Mouse (Mus musculus) MEL (cell line): ENCODE measurements around the gene Gnb3. TPM values are rescaled to one million over a fixed set of nuclear protein-coding genes. Genes with fewer than 3 reads are reported as not detected.

Experiments used
- DNase-seq: peaks from one replicate; pipeline ENCODE4 v3.0.0; 2011; ENCODE audit warnings: low read depth, low spot score
- H3K27ac ChIP-seq: 2 replicates; pipeline ENCODE4 v1.5.1; 2012; ENCODE audit warnings: low read depth, mild to moderate bottlenecking, control low read depth, low read length, moderate library complexity; ENCODE audit not compliant: control insufficient read depth
- H3K27me3 ChIP-seq, 2 experiments: fragments of 150-350 bp in 1 of 2; sonication (generic) in 1 of 2; 2 replicates each; pipeline ENCODE4 v1.6.1; 2012; ENCODE audit warnings: low read length in 2 of 2, mild to moderate bottlenecking in 2 of 2, improper control_type of control experiment in 1 of 2, moderate library complexity in 1 of 2; ENCODE audit not compliant: insufficient read depth in 2 of 2, control insufficient read depth in 1 of 2
- H3K36me3 ChIP-seq, 2 experiments: 2 replicates each; pipeline ENCODE4 v1.6.1; 2012 to 2014; ENCODE audit warnings: low read length in 2 of 2, improper control_type of control experiment in 1 of 2, inconsistent platforms in 1 of 2, mild to moderate bottlenecking in 1 of 2; ENCODE audit not compliant: insufficient read depth in 2 of 2, control insufficient read depth in 1 of 2
- H3K4me1 ChIP-seq, 2 experiments: fragments of 150-350 bp in 1 of 2; sonication (generic) in 1 of 2; 2 replicates each; pipeline ENCODE4 v1.6.1; 2012; ENCODE audit warnings: low read length in 2 of 2, improper control_type of control experiment in 1 of 2, mild to moderate bottlenecking in 1 of 2; ENCODE audit not compliant: insufficient read depth in 2 of 2, control insufficient read depth in 1 of 2
- H3K4me3 ChIP-seq, 2 experiments: fragments of 150-350 bp in 1 of 2; sonication (generic) in 1 of 2; 2 replicates each; pipeline ENCODE4 v1.5.1; 2012; ENCODE audit warnings: low read depth in 2 of 2, low read length in 2 of 2, mild to moderate bottlenecking in 2 of 2, moderate library complexity in 2 of 2, control low read depth in 1 of 2, improper control_type of control experiment in 1 of 2; ENCODE audit not compliant: control insufficient read depth in 1 of 2, insufficient read depth in 1 of 2
- H3K79me2 ChIP-seq: 2 replicates; pipeline ENCODE4 v1.6.1; 2012; ENCODE audit warnings: mild to moderate bottlenecking, low read length, moderate library complexity; ENCODE audit not compliant: control insufficient read depth, poor library complexity, insufficient read depth
- H3K9ac ChIP-seq: 2 replicates; pipeline ENCODE4 v1.6.1; 2012; ENCODE audit warnings: low read depth, mild to moderate bottlenecking, control low read depth, low read length, moderate library complexity; ENCODE audit not compliant: control insufficient read depth, poor library complexity, severe bottlenecking
- H3K9me3 ChIP-seq: fragments of 150-350 bp; sonication (generic); replicated peaks from 2 replicates; pipeline ENCODE4 v1.6.1; 2012; ENCODE audit warnings: mild to moderate bottlenecking, low read length, improper control_type of control experiment, moderate library complexity; ENCODE audit not compliant: insufficient read depth
- CHD1 ChIP-seq: IDR thresholded peaks from 2 replicates; pipeline ENCODE4 v1.6.1; 2012; ENCODE audit warnings: low read depth, mild to moderate bottlenecking, inconsistent platforms, low read length, improper control_type of control experiment
- CHD2 ChIP-seq: IDR thresholded peaks from 2 replicates; pipeline ENCODE4 v1.6.1; 2011; ENCODE audit warnings: low read length, improper control_type of control experiment
- CTCF ChIP-seq, 3 experiments: IDR thresholded peaks in 2 of 3; conservative IDR thresholded peaks in 1 of 3; 2 replicates each; pipeline ENCODE4 v1.5.1; 2011 to 2012; ENCODE audit warnings: low read length in 3 of 3, low read depth in 2 of 3, mild to moderate bottlenecking in 2 of 3, improper control_type of control experiment in 1 of 3, inconsistent platforms in 1 of 3, mixed read lengths in 1 of 3, moderate library complexity in 1 of 3; ENCODE audit not compliant: control insufficient read depth in 1 of 3, insufficient read depth in 1 of 3, poor library complexity in 1 of 3, severe bottlenecking in 1 of 3
- E2F4 ChIP-seq: IDR thresholded peaks from 2 replicates; pipeline ENCODE4 v1.6.1; 2011; ENCODE audit warnings: low read depth, low read length, improper control_type of control experiment, borderline replicate concordance
- ETS1 ChIP-seq: IDR thresholded peaks from 2 replicates; pipeline ENCODE4 v1.6.1; 2012; ENCODE audit warnings: low read depth, mild to moderate bottlenecking, inconsistent platforms, low read length, improper control_type of control experiment, moderate library complexity
- GABPA ChIP-seq: IDR thresholded peaks from 2 replicates; pipeline ENCODE4 v1.6.1; 2012; ENCODE audit warnings: low read depth, mild to moderate bottlenecking, inconsistent platforms, low read length, improper control_type of control experiment, moderate library complexity
- HCFC1 ChIP-seq: IDR thresholded peaks from 2 replicates; pipeline ENCODE4 v1.6.1; 2012; ENCODE audit warnings: low read depth, mild to moderate bottlenecking, inconsistent platforms, low read length, improper control_type of control experiment, moderate library complexity
- MAX ChIP-seq: IDR thresholded peaks from 2 replicates; pipeline ENCODE4 v1.6.1; 2011; ENCODE audit warnings: low read length, improper control_type of control experiment
- MAZ ChIP-seq: IDR thresholded peaks from 2 replicates; pipeline ENCODE4 v1.6.1; 2012; ENCODE audit warnings: low read depth, mild to moderate bottlenecking, inconsistent platforms, low read length, improper control_type of control experiment
- POLR2A ChIP-seq, 2 experiments: IDR thresholded peaks; 2 replicates each; pipeline ENCODE4 v1.6.1; 2011 to 2012; ENCODE audit warnings: low read length in 2 of 2, mild to moderate bottlenecking in 2 of 2, control low read depth in 1 of 2, improper control_type of control experiment in 1 of 2, low read depth in 1 of 2, moderate library complexity in 1 of 2; ENCODE audit not compliant: control insufficient read depth in 1 of 2, insufficient read depth in 1 of 2, poor library complexity in 1 of 2
- POLR2AphosphoS5 ChIP-seq: IDR thresholded peaks from 2 replicates; pipeline ENCODE4 v1.6.1; 2012; ENCODE audit warnings: low read depth, borderline replicate concordance, mild to moderate bottlenecking, inconsistent platforms, low read length, moderate library complexity, mixed read lengths
- SMC3 ChIP-seq: IDR thresholded peaks from 2 replicates; pipeline ENCODE4 v1.6.1; 2011; ENCODE audit warnings: low read depth, low read length, improper control_type of control experiment
- TBP ChIP-seq: IDR thresholded peaks from 2 replicates; pipeline ENCODE4 v1.8.0; 2011; ENCODE audit warnings: low read depth, low read length, improper control_type of control experiment
- TCF12 ChIP-seq: IDR thresholded peaks from 2 replicates; pipeline ENCODE4 v1.6.1; 2014; ENCODE audit warnings: low read depth, mild to moderate bottlenecking, inconsistent platforms, low read length, improper control_type of control experiment, moderate library complexity
- UBTF ChIP-seq: IDR thresholded peaks from 2 replicates; pipeline ENCODE4 v1.6.1; 2012; ENCODE audit warnings: low read depth, mild to moderate bottlenecking, inconsistent platforms, low read length, improper control_type of control experiment, moderate library complexity, borderline replicate concordance; ENCODE audit not compliant: insufficient read depth
- USF1 ChIP-seq: IDR thresholded peaks from 2 replicates; pipeline ENCODE4 v1.6.1; 2014; ENCODE audit warnings: low read depth, mild to moderate bottlenecking, inconsistent platforms, low read length, improper control_type of control experiment, moderate library complexity
- USF2 ChIP-seq, 2 experiments: IDR thresholded peaks; 2 replicates each; pipeline ENCODE4 v1.6.1; 2011 to 2012; ENCODE audit warnings: improper control_type of control experiment in 2 of 2, low read length in 2 of 2, borderline replicate concordance in 1 of 2, inconsistent platforms in 1 of 2, low read depth in 1 of 2, mild to moderate bottlenecking in 1 of 2; ENCODE audit not compliant: insufficient read depth in 1 of 2
- ZC3H11A ChIP-seq: IDR thresholded peaks from 2 replicates; pipeline ENCODE4 v1.6.1; 2012; ENCODE audit warnings: low read depth, mild to moderate bottlenecking, inconsistent platforms, low read length, improper control_type of control experiment
- ZMIZ1 ChIP-seq: IDR thresholded peaks from 2 replicates; pipeline ENCODE4 v1.6.1; 2012; ENCODE audit warnings: low read depth, mild to moderate bottlenecking, inconsistent platforms, low read length, improper control_type of control experiment, moderate library complexity
- ZNF384 ChIP-seq: IDR thresholded peaks from 2 replicates; pipeline ENCODE4 v1.6.1; 2012; ENCODE audit warnings: low read depth, mild to moderate bottlenecking, inconsistent platforms, low read length, improper control_type of control experiment
- polyA plus RNA-seq, 2 experiments: library from polyadenylated mRNA; stranded (reverse) in 1 of 2; unstranded in 1 of 2; fragments of >175 nt in 1 of 2; fragments of >200 nt in 1 of 2; gene quantifications; 2 replicates each; pipeline versions ENCODE4 v1.2.1 to v1.2.4; 2012; ENCODE audit warnings: low replicate concordance in 2 of 2, low read depth in 1 of 2; ENCODE audit not compliant: insufficient read length in 2 of 2, insufficient read depth in 1 of 2, missing spikeins in 1 of 2
- total RNA-seq: library from RNA; depleted of rRNA; stranded (reverse); fragments of 300-350 nt; gene quantifications from 2 replicates; pipeline ENCODE4 v1.2.3, GENCODE M21; 2012

Gene Gnb3
- total and polyA plus RNA-seq, 3 experiments, result 0.08 to 0.21 TPM; not detected in 1

GRCm38 (mm10) chr6:124839805-124840204 lies 270 bp downstream of the Gnb3 start:
- Histone ChIP-seq H3K4me1 (peaks cover 0 to 9% of the 10 kb centered on the region in 2 experiments; a peak in 3 of 4 replicates), H3K9me3 (no peaks in the 10 kb centered on the region), H3K27ac (no peak overlapping the region), H3K27me3 (no peaks in the 10 kb centered on the region), H3K4me3 (no peak overlapping the region), H3K9ac (no peak overlapping the region), H3K36me3 (no peaks in the 10 kb centered on the region), H3K79me2 (no peaks in the 10 kb centered on the region)
- TF ChIP-seq UBTF, result no peak
- no peak for TF ChIP-seq HCFC1
- DNase-seq, result no peak

- peaks cover 0 to 9% of the 10 kb centered on the region in 2 experiments; a peak in 3 of 4 replicates for H3K4me1 ChIP-seq
- no peaks in the 10 kb centered on the region for H3K9me3 ChIP-seq
- H3K36me3 ChIP-seq, result no peaks in the 10 kb centered on the region
- H3K79me2 ChIP-seq, result no peaks in the 10 kb centered on the region
- H3K27ac ChIP-seq, result no peak overlapping the region
- no peak overlapping the region for H3K4me3 ChIP-seq
- no peak for DNase-seq
- H3K9ac ChIP-seq, result no peak overlapping the region
- H3K27me3 ChIP-seq, result no peaks in the 10 kb centered on the region
- TF ChIP-seq E2F4, result no peak
- TF ChIP-seq USF2 (IDR thresholded peaks at IDR 0.05; ENCODE audit: borderline replicate concordance in 1 of 2, insufficient read depth in 1 of 2, low read depth in 1 of 2, low read length in 2 of 2), result no peak
- TF ChIP-seq TCF12, result no peak
- TF ChIP-seq TBP, result no peak
- no peak for TF ChIP-seq ZNF384
- no peak for TF ChIP-seq MAZ
- no peak for TF ChIP-seq CHD2
- no peak for TF ChIP-seq POLR2A (IDR thresholded peaks at IDR 0.05; ENCODE audit: control insufficient read depth in 1 of 2, insufficient read depth in 1 of 2, low read depth in 1 of 2, low read length in 2 of 2, poor library complexity in 1 of 2)
- no peak for TF ChIP-seq CHD1
- no peak for TF ChIP-seq MAX
- TF ChIP-seq ETS1, result no peak
- TF ChIP-seq CTCF (IDR thresholded peaks at IDR 0.05 in 2 of 3, conservative IDR thresholded peaks at IDR 0.05 in 1 of 3; ENCODE audit: control insufficient read depth in 1 of 3, insufficient read depth in 1 of 3, low read depth in 2 of 3, low read length in 3 of 3, poor library complexity in 1 of 3, severe bottlenecking in 1 of 3), result no peak
- TF ChIP-seq POLR2AphosphoS5, result no peak
- TF ChIP-seq ZMIZ1, result no peak
- TF ChIP-seq ZC3H11A, result no peak
- TF ChIP-seq SMC3, result no peak
- TF ChIP-seq GABPA, result no peak
- TF ChIP-seq USF1, result no peak
- TF ChIP-seq, all 39 proteins: peak for 0
Measured at GRCm38 (mm10) chr6:124836411-124836810, 3.7 kb downstream of the Gnb3 start.
